Mouse (Mus musculus): ENCODE data around the gene Hook2.

Gene Hook2

GRCm38 (mm10) chr8:84990349-84990748 lies at the start of gene Hook2:
Gene Hook2 (plus strand): TSS chr8:84990603.
- DNase-seq (ENCODE audit: low spot score) = peak; percentile 93

GRCm38 (mm10) chr8:84943699-84944098 lies 46.7 kb upstream of the Hook2 start:
- no peak for DNase-seq (ENCODE audit: low spot score)

- no peak for DNase-seq (ENCODE audit: low spot score)
These were observed 45.8 kb upstream of the Hook2 start for GRCm38 (mm10) chr8:84944478-84945160.

GRCm38 (mm10) chr8:84945235-84945632 lies 45.2 kb upstream of the Hook2 start:
- DNase-seq (ENCODE audit: low spot score) = no peak

- DNase-seq (ENCODE audit: low spot score) = no peak
These were observed 44.5 kb upstream of the Hook2 start for GRCm38 (mm10) chr8:84945633-84946527.

- no peak for DNase-seq (ENCODE audit: low spot score)
These were observed 43.7 kb upstream of the Hook2 start, which contains the start of gene Rtbdn for GRCm38 (mm10) chr8:84946528-84947240. Gene Rtbdn (plus strand): TSS chr8:84946991.

- DNase-seq (ENCODE audit: low spot score) = no peak
These were observed 43.2 kb upstream of the Hook2 start for GRCm38 (mm10) chr8:84947241-84947545.

- DNase-seq (ENCODE audit: low spot score) = no peak
These were observed 40.6 kb upstream of the Hook2 start for GRCm38 (mm10) chr8:84949753-84950152.

- DNase-seq (ENCODE audit: low spot score) = no peak
These were observed 37.7 kb upstream of the Hook2 start for GRCm38 (mm10) chr8:84952612-84953255.

- DNase-seq (ENCODE audit: low spot score) = no peak
These were observed 33.6 kb upstream of the Hook2 start for GRCm38 (mm10) chr8:84956768-84957167.

- peak; percentile 68 for DNase-seq (ENCODE audit: low spot score)
These were observed 30.6 kb upstream of the Hook2 start for GRCm38 (mm10) chr8:84959811-84960210.

GRCm38 (mm10) chr8:84963952-84964351 lies 26.5 kb upstream of the Hook2 start:
- DNase-seq (ENCODE audit: low spot score) = no peak

- DNase-seq (ENCODE audit: low spot score) = peak; percentile 93
These were observed 24.6 kb upstream of the Hook2 start for GRCm38 (mm10) chr8:84965731-84966291.

- no peak for DNase-seq (ENCODE audit: low spot score)
These were observed 23.8 kb upstream of the Hook2 start for GRCm38 (mm10) chr8:84966603-84967002.

- DNase-seq (ENCODE audit: low spot score) = no peak
These were observed 22.7 kb upstream of the Hook2 start for GRCm38 (mm10) chr8:84967532-84968304.

- no peak for DNase-seq (ENCODE audit: low spot score)
These were observed 21.8 kb upstream of the Hook2 start for GRCm38 (mm10) chr8:84968650-84969049.

GRCm38 (mm10) chr8:84969241-84970134 lies 20.9 kb upstream of the Hook2 start, which contains the start of the genes Gm49661, Prdx2 and Rnaseh2a:
Gene Gm49661 (minus strand): TSS chr8:84969433.
Gene Prdx2 (plus strand): TSS chr8:84969587.
Gene Rnaseh2a (minus strand): TSS chr8:84969767.
- DNase-seq (ENCODE audit: low spot score) = peak; percentile 67

GRCm38 (mm10) chr8:84970135-84970790 lies 20.1 kb upstream of the Hook2 start:
- no peak for DNase-seq (ENCODE audit: low spot score)

- DNase-seq (ENCODE audit: low spot score) = no peak
These were observed 19.5 kb upstream of the Hook2 start for GRCm38 (mm10) chr8:84970913-84971312.
